Mouse (Mus musculus) stomach, embryonic 16.5 days (tissue): ENCODE results near the gene Asap3. TPM values are rescaled to one million over a fixed set of nuclear protein-coding genes. Genes with fewer than 3 reads are reported as not detected.
A peak's percentile ranks its signal among the peaks of the same experiment; 100 is the strongest.

ENCODE experiments used
- ATAC-seq: fragments of 200-750 bp; cut with Nextera tagmentation; 2 replicates; pipeline ENCODE4 v1.8.0; 2017; ENCODE audit warnings: moderate number of reproducible peaks, moderate TSS enrichment; ENCODE audit not compliant: insufficient read depth, low FRiP score
- H3K27ac ChIP-seq: fragments of 300-500 bp; sonication (generic); 2 replicates; pipeline ENCODE4 v1.5.1; 2014; ENCODE audit warnings: low read length
- H3K27me3 ChIP-seq: fragments of 300-500 bp; sonication (generic); 2 replicates; pipeline ENCODE4 v1.6.1; 2014; ENCODE audit warnings: low read length, control low read depth, mixed read lengths; ENCODE audit not compliant: control insufficient read depth, insufficient read depth
- H3K36me3 ChIP-seq: fragments of 300-500 bp; sonication (generic); 2 replicates; pipeline ENCODE4 v1.6.1; 2014; ENCODE audit warnings: low read length; ENCODE audit not compliant: control insufficient read depth, insufficient read depth
- H3K4me1 ChIP-seq: fragments of 300-500 bp; sonication (generic); 2 replicates; pipeline ENCODE4 v1.6.1; 2014; ENCODE audit warnings: low read length, control low read depth, mixed read lengths; ENCODE audit not compliant: control insufficient read depth, insufficient read depth
- H3K4me2 ChIP-seq: fragments of 300-500 bp; sonication (generic); 2 replicates; pipeline ENCODE4 v1.6.1; 2014; ENCODE audit warnings: low read depth, low read length, mixed read lengths
- H3K4me3 ChIP-seq: fragments of 300-500 bp; sonication (generic); replicated peaks from 2 replicates; pipeline ENCODE4 v1.5.1; 2014; ENCODE audit warnings: mild to moderate bottlenecking, low read length
- H3K9ac ChIP-seq: fragments of 300-500 bp; sonication (generic); 2 replicates; pipeline ENCODE4 v1.6.1; 2014; ENCODE audit warnings: low read length
- H3K9me3 ChIP-seq: fragments of 300-500 bp; sonication (generic); replicated peaks from 2 replicates; pipeline ENCODE4 v1.6.1; 2016; ENCODE audit warnings: low read length, control low read depth; ENCODE audit not compliant: control insufficient read depth
- WGBS: fragments of 180-500 bp; shearing (Covaris S2); extraction: QIAGEN DNeasy Blood & Tissue Kit; methylation state at CpG from one replicate; pipeline ENCODE4 v1.1.7; 2014; 5-methylcytosine and 5-hydroxymethylcytosine counted together
- polyA plus RNA-seq: library from polyadenylated mRNA; unstranded; fragments of >200 nt; fragmentation: Nextera tagmentation; extraction: Ambion mirVana; gene quantifications from 2 replicates; pipeline ENCODE4 v1.2.1, GENCODE M21; 2015

Gene Asap3
- polyA plus RNA-seq, 1 experiment from 2014 or later, result 7.0 TPM

GRCm38 (mm10) chr4:136179998-136180397 is 26.2 kb upstream of the Asap3 start:
- H3K4me1 ChIP-seq, result peaks cover 41% of the 10 kb centered on the region
- WGBS, result 14% methylated on average over 15 of the region's 15 CpGs

DNA sequence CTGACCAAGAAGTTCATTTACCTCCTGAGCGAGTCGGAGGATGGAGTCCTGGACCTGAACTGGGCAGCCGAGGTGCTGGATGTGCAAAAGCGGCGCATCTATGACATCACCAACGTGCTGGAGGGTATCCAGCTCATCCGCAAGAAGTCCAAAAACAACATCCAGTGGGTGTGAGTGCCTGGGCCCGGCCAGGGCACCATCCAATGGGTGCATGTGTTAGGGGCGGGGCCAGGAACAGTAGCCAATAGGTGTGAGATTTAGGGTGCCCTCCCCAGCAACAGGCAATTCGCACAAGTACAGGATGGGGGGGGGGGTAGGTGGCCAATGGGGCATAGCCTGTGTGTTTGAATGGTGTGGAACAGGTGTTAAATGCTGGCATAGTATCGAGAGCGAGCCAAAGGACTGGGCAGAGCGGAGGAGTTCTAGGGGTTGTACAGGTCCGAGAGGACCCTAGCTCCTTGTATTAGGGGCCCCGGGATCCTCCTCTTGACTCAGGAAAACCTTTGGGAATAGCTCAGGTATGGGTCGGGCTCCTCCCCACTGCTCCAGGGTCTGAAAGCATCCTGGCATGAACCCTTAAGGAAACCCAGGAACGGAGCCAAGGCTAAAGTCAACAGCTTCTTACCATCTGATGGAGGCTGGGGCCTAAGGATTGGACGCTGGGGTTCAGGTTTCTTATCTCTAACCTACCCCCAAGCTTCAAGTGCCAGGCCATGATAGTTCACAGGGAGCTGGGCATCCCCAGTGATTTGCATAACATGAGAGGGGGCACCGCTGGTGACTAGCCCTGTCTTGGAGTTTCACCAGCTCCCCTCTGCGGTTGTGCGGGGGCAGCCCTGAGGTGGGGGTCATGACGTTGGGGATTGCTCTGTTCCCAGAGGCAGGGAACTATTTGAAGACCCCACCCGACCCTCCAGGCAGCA is 25.5 kb upstream of the Asap3 start:
- Histone ChIP-seq H3K4me1 (peaks cover 40% of the 10 kb centered on the region), H3K4me2 (peak overlapping the region; percentile 39), H3K27ac (peak overlapping the region; percentile 51; the same call in 1 of the 2 replicates), H3K27me3 (no peaks in the 10 kb centered on the region), H3K9ac (peak overlapping the region; percentile 44; the same call in 1 of the 2 replicates), H3K9me3 (no peaks in the 10 kb centered on the region), H3K4me3 (peak overlapping the region; percentile 30), H3K36me3 (no peaks in the 10 kb centered on the region)
- 25% methylated on average over 23 of the region's 23 CpGs for WGBS
- peak; percentile 70 for ATAC-seq

More at GRCm38 (mm10) chr4:136179998-136180397, 26.2 kb upstream of the Asap3 start:
- peak overlapping the region; percentile 30 for H3K4me3 ChIP-seq
- peak; percentile 6; the same call in 1 of the 2 replicates for ATAC-seq
- H3K27ac ChIP-seq, result peak overlapping the region; percentile 51; the same call in 1 of the 2 replicates
- H3K36me3 ChIP-seq, result no peaks in the 10 kb centered on the region
- H3K4me2 ChIP-seq, result peak overlapping the region; percentile 39
- no peaks in the 10 kb centered on the region for H3K9me3 ChIP-seq
- H3K27me3 ChIP-seq, result no peaks in the 10 kb centered on the region
- H3K9ac ChIP-seq, result peak overlapping the region; percentile 44; the same call in 1 of the 2 replicates

DNA sequence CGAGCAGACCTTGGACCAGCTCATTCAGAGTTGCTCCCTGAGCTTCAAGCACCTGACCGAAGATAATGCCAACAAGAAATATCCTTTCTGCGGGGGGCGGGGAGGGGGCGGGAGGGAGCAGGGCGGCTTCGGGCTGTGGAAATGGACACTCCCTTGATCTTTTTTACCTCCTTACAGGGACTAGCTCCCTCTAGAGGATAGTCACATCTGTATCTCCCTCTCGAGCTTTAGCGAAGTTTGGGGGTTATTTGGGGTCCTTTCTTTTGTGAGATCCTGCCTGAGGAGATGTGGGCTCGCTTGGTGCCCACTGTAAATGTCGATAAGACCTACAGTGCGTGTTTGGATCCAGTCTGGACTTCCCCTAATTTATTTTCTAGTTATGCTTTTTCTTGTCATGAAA is 24.8 kb upstream of the Asap3 start:
- no peak for ATAC-seq
- no peaks in the 10 kb centered on the region for H3K27me3 ChIP-seq
- H3K4me2 ChIP-seq, result peak overlapping the region; percentile 39; the same call in 1 of the 2 replicates
- H3K9me3 ChIP-seq, result no peaks in the 10 kb centered on the region
- peaks cover 45% of the 10 kb centered on the region for H3K4me1 ChIP-seq
- no peak overlapping the region for H3K4me3 ChIP-seq
- 28% methylated on average over 12 of the region's 12 CpGs for WGBS
- H3K36me3 ChIP-seq, result no peaks in the 10 kb centered on the region
- no peak overlapping the region for H3K27ac ChIP-seq
- H3K9ac ChIP-seq, result no peak overlapping the region

DNA sequence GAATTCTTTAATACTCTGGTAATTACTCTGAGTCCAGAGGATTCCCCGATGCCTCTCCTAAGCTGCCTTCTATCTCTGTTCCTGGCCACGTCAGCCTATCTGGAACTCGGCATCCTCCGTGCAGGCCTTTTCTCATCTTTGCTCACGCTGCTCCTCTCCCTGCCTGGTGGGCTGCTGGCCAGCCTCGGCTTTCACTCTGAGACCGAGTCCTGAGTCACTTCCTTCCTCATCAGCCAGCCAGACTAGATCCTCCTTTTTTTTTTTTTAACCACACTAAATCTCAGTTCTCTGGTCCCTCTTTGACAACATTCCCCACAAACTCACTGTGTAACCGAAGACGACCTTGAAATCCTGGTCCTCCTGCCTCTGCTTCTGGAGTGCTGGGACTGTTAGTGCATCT is 20.8 kb upstream of the Asap3 start:
- H3K4me1 ChIP-seq, result peaks cover 27% of the 10 kb centered on the region
- peak overlapping the region; percentile 41; the same call in 1 of the 2 replicates for H3K9ac ChIP-seq
- no peak overlapping the region for H3K4me2 ChIP-seq
- no peaks in the 10 kb centered on the region for H3K36me3 ChIP-seq
- H3K27me3 ChIP-seq, result no peaks in the 10 kb centered on the region
- no peak for ATAC-seq
- WGBS, result 51% methylated on average over 9 of the region's 9 CpGs
- no peak overlapping the region for H3K4me3 ChIP-seq
- H3K9me3 ChIP-seq, result no peaks in the 10 kb centered on the region
- no peak overlapping the region; the same call in 1 of the 2 replicates for H3K27ac ChIP-seq

DNA sequence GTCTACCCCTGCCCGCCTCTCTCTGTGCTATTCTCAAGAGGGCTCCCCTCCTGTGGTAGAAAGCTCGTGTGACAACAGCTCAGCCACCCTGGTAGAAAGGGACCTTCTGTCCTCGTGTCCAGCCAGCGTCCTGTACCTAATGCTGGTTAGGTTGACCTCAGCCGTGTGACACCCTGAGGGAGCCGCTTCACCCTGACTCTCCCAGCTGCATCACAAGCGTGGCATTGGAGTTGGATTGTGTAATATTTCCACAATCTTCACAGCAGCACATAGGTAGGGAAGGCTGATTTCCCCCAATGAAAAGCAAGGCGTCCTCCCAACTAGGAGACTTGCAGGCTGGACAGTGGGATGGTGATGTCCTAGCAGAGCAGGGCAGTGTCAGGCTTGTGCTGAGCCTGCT is 19.9 kb upstream of the Asap3 start:
- no peak overlapping the region for H3K27ac ChIP-seq
- peak overlapping the region; percentile 26; the same call in 1 of the 2 replicates for H3K4me2 ChIP-seq
- no peaks in the 10 kb centered on the region for H3K27me3 ChIP-seq
- no peaks in the 10 kb centered on the region for H3K36me3 ChIP-seq
- H3K9ac ChIP-seq, result 0 out of 2 replicates have a peak overlapping the region, but pooled peaks have one; percentile 2
- peaks cover 18% of the 10 kb centered on the region for H3K4me1 ChIP-seq
- WGBS, result 72% methylated on average over 8 of the region's 8 CpGs
- ATAC-seq, result no peak
- H3K4me3 ChIP-seq, result no peak overlapping the region
- no peaks in the 10 kb centered on the region for H3K9me3 ChIP-seq

DNA sequence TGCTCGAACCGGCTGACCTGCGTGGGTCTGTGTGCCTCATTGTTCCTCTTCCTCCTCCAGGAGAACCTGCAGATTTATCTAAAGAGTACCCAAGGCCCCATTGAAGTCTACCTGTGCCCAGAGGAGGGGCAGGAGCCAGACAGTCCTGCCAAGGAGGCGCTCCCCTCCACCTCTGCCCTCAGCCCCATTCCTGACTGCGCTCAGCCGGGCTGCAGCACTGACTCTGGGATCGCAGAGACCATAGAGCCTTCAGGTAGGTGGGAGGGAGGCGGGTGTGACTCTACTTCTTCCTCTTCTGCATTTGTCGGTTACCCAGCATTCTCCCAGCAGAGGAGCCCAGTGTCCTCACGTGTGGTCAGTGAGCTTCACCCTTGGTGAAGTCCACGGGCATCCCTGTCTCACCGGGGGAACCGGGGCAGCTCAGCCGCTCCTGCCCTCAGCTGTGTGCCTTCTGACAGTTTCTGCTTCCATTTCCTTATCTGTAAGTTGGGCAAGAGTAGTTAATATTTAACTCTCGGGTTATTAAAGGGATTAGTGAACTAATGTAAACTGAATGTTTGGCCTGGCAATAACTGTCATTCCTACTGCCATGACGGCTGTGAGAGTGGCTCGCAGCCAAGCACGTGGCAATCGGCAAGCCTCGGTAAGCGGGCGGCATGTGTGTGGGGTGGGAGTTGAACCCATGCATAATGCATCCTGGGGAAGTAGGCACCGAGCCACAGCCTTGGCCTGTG is 19.3 kb upstream of the Asap3 start:
- 52% methylated on average over 23 of the region's 23 CpGs for WGBS
- Histone ChIP-seq H3K27ac (peak overlapping the region; percentile 14; the same call in 1 of the 2 replicates), H3K9me3 (no peaks in the 10 kb centered on the region), H3K9ac (0 out of 2 replicates have a peak overlapping the region, but pooled peaks have one; percentile 2), H3K4me2 (peak overlapping the region; percentile 26), H3K36me3 (no peaks in the 10 kb centered on the region), H3K4me1 (peaks cover 15% of the 10 kb centered on the region), H3K27me3 (no peaks in the 10 kb centered on the region), H3K4me3 (no peak overlapping the region; the same call in 1 of the 2 replicates)
- ATAC-seq, result peak; percentile 74

DNA sequence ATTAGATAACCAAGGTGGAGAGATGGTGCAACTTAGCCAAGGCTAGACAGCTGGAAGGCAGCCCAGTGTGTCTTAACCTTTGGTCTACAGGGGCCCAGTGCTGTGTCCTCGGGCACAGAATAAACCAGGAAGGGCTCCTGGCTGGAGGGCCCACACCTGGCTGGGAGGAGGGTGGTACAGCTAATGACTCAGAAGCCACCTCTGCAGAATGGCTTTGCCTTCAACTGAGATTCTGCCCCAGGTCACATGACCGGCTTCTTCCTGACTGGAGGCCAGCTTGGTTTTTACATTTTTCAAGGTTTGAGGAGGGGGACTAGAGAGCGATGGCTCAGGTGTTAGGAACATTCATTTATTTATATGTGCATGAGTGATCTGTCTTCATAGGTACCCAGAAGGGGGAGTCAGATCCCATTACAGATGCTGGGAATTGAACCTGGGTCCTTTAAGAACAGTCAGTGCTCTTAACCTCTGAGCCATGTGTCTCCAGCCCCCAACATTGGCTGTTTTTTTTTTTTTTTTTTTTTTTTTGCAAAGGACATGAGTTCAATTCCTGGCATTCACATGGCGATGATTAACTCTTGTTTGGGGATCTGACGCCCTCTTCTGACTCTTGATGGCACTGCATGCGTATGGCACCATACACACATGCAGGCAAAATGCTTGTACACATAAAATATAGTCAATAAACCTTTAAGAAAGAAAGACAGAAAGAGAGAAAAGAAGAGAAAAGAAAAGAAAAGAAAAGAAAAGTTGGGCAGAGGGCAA is 17.0 kb upstream of the Asap3 start:
- peak; percentile 25; the same call in 1 of the 2 replicates for ATAC-seq
- no peaks in the 10 kb centered on the region for H3K27me3 ChIP-seq
- H3K27ac ChIP-seq, result no peak overlapping the region
- H3K9me3 ChIP-seq, result no peaks in the 10 kb centered on the region
- WGBS, result 80% methylated on average over 6 of the region's 6 CpGs
- H3K36me3 ChIP-seq, result no peaks in the 10 kb centered on the region
- H3K4me1 ChIP-seq, result peaks cover 15% of the 10 kb centered on the region
- H3K4me3 ChIP-seq, result no peak overlapping the region
- no peak overlapping the region for H3K9ac ChIP-seq
- no peak overlapping the region for H3K4me2 ChIP-seq

DNA sequence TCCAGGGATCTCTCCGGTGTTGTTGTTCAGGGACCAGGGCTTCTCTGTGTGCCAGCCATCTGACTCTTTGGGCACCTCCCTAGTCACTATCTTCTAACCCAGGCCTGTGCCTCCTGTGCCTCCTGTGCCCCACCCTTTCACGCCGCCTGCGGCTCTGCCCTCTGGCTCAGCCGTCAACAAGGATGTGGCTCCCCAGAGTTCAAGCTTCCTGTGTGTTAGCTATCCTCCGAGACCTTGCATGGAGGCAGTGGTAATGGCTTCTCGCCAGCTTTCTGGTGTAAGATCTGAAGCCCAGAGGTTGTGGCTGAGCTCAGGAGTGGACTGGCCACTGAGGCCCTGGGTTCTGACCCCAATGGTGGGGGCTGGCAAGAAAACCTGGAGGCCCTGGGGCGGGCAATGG is 16.3 kb upstream of the Asap3 start:
- Histone ChIP-seq H3K9me3 (no peaks in the 10 kb centered on the region), H3K4me3 (no peak overlapping the region), H3K4me2 (no peak overlapping the region), H3K27ac (no peak overlapping the region), H3K36me3 (no peaks in the 10 kb centered on the region), H3K27me3 (no peaks in the 10 kb centered on the region), H3K9ac (no peak overlapping the region), H3K4me1 (peaks cover 15% of the 10 kb centered on the region)
- WGBS, result 72% methylated on average over 8 of the region's 8 CpGs
- ATAC-seq, result peak; percentile 20; the same call in 1 of the 2 replicates
